Mouse (Mus musculus) kidney, adult 18-20 months (tissue): Measurements from ENCODE around the gene Sorbs1.
A peak's percentile ranks its signal among the peaks of the same experiment; 100 is the strongest.

Experiments
- DNase-seq: peaks from one replicate; pipeline ENCODE4 v3.0.0; 2021

The Sorbs1 gene

DNA sequence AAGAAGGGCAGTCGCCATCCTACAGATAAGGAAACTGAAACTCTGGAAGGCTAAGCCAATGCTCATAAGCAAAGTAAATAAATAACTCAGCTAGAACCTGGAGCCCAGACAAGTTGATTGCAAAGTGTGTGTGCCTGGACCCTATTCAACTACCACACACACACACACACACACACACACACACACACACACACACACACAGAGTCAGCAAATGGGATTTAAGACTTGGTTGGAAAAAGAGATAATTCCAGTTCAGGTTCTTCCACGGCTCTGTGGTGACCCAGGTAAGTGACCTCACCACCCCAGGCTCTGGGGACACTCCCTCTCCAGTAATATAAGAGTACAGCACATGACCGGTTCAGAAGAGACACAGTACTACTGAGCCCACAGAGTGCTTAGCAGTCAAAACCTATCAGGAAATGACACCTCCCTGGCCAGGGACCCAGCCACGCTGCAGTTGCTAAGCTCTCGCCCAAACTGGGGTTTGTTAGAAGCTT lies 36.1 kb downstream of the Sorbs1 start:
- DNase-seq = peak; percentile 61

DNA sequence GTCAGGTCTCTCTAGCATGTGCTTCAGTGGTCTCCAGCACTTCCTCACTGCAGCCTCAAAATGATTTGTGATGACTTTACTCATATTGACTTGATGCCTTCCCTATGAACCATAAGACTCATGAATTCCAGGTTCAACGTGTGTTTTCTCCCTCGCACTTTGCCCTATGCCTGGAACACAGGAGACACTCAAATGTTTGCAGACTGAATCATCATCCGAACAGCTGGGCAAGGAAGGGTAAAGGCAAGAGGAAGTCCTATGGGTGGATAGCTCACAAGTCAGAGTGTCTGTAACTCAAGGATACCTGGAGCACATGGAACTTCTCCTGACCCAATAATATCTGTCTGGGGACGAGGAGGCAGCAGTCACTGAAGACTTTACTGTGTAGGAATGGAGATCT lies 37.1 kb downstream of the Sorbs1 start:
- no peak for DNase-seq

DNA sequence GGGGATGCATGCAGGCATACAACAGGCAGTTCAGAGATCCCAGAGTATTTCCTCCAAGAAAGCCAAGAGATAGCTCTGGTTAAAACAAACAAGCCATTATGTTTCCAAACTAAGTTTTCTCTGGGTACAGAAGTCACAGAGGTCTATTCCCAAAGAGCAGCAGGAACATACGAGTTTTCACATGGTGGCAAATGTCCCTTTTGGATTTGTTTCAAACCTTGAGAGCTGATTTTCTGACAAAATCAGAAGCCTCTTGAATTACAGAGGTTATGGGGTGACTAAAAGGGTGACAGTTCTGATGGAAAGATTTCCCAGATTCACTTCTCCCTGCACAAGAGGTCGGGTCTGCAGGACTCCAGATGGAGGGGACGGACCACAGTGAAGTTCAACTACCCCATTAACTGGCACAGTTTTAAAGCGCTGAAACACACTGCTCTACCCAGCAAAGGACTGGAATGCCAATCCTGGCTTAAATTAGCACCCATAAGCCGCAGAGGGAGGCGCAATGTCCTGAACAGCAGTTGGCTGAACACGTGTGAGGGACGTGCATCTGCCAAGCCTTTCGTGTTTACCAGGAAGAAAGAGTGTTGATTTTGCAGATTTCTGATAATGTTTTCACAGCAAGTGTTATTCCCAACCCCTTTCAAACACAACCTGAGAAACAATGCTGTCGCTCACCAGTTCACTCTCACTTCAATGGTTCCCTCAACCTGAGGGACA lies 41.9 kb downstream of the Sorbs1 start:
- no peak for DNase-seq

DNA sequence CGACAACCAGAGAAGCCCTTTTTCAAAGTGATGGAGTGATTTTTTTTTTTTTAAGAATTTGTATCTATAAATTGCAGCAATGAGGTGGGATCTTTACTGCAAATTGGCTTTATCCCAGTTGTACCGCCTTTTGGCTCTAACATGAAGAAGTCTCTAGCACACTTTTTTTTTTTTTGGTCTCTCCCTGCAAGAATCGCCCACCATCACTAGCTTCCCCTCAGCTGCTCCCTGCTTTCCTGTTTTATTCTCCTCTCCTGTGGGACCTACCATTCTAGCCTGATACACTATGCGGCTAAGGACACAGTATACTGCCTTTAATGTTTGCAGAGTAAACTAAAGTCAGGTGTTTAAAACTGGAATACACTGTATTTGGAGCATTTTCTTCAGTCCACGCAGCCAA lies 43.8 kb downstream of the Sorbs1 start:
- no peak for DNase-seq

DNA sequence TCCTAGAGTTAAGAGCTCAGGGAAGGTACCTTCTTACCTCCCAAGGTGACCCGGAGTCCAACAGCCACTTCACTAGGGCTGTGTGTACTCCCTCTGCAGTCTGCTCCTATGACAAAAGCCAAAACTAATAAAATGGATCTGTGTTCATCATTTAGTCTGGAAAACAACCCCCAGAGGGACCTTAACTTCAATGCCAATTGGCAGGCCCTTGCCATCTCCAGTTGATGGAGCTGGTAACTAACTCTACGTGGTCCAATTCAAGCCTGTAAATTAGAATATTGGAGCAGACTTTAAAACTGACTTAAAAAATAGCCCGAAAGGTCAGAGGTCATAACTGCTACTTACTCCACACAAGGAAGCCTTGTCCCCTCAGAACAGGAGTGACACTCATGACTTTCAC lies 45.3 kb downstream of the Sorbs1 start:
- no peak for DNase-seq

DNA sequence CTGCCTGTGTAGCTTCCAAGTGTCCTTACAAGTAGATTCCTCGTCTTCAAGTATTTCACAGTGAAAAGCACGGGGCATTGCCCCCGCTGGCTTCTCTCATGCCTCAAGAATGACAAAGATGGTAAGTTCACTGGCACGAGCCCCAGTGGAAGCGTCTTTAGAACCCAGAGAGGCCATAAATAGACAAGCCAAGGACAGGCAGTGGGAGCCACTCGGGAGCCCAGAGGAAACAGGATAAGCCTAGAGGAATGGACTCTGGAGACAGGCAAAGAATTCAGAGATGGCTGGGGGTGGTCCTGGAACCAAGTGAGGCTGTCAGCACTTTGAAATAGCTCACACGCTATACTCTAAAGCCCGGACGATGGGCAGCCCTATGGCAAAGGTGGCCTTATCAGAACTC lies 45.8 kb downstream of the Sorbs1 start:
- DNase-seq = no peak

DNA sequence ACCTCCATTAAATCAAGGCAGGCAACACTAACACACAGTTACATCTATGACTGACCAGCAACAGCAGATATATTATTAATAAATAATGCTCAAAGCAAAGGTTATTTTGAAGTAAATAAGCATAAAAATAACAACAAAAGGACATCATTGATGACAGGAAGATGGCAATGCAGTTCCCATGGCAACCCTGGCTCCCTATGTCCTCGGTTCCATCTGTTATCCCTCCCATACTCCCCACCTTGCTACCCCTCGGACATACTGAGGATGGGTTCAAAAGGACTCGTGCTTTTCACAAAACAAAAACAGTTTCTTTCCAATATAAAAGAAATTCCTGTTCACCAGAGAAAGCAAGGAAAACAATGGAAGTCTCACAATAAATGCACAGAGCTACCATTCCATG lies 48.2 kb downstream of the Sorbs1 start:
- DNase-seq = no peak

DNA sequence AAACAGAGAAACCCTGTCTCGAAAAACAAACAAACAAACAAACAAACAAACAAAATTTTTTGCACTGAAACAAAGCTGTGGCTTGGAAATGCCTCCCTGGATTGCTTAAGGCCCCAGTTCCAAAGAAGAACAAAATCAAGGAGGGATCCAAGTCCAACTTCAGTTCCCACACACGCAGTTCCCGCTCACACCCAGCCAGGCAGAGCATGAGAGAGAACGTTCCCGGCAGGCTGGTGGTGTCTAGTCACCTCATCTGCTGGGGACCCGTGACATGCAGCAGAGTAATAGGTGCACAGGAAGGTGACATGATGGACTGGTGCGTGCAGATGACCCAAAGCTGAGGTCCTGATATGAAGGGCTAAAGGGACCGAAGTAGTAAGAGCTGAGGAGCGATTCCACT lies 49.2 kb downstream of the Sorbs1 start:
- peak; percentile 13 for DNase-seq

DNA sequence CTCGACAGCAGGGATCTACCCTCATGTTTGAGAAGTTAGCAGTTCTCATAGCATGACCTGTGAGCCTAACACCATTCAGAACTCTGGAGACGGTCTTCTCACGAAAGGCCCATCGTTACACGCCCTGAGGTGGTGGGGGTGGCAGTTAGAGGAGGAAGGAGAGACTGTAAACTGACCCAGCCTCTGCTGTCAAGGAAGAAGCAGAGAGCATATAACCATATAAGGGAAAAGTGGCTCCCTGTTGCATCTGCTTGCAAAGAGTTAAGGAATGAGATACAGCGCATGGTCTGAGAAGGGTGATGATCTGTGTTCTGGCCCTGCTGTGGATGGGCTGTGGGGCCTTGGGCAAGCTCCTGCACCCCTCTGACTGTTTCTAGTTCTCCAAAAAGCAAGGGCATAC lies 50.7 kb downstream of the Sorbs1 start:
- no peak for DNase-seq

DNA sequence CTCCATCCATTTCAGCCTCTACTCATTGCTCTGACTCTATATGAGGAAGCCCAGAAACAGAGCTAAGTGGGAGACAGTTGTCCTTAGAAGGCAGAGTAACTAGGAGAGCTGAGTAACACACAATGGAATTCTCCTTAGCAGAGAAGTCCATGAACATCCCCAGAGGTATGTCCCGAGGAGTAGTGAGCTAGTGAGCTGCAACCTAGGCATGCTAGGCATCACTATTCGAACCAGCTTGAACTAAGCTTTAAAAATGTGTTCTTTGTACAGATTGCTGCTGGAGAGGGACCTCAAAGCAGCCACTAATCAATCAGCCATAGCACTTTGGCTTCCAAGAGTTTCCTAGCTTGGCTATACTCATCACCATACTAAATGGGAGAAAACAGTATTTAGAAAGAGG lies 51.1 kb downstream of the Sorbs1 start:
- DNase-seq = no peak

DNA sequence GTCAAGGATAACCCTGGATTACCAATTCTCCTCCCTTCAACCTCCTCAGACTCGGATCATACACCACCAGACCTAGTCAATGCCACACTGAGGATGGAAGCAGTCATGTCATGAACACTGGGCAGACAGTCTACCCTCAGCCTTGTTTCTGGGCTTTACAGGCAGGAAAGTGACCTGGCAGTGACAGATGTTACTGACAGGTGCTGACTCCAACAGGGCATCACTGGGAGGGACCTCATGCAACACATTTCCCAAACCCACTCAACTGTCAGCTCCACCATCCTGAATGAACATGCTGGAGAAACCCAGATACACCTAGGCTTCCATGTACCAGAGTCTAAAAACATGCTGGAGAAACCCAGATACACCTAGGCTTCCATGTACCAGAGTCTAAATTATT lies 51.9 kb downstream of the Sorbs1 start:
- DNase-seq = no peak

DNA sequence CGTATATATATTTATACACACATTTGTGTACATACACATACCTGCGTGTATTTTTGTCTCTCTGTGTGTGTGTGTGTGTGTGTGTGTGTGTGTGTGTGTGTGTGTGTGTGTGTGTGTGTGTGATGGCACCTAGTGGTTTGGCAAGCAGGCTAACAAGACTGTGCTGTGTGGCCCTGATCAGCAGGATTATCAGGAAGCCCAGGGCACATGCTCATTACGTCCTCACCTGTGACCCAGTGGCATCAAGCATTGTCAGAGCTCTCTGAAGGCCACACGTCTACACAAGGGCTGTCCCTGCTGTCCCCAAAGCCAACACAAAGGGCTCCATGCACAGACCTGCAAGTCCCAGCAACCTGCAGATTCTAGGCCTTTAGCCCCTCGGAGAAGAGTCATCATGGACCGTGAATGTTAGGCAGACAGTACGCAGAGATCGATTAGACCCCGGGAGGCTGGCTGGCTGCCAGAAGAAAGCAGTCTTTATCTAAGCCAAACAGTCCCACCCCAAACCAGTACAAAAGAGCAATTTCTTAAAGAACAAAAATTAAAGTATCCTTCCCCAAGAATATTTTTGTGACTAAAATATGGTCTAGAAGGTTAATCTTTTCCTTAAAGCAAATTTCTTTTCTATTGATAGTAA lies 52.6 kb downstream of the Sorbs1 start:
- no peak for DNase-seq

DNA sequence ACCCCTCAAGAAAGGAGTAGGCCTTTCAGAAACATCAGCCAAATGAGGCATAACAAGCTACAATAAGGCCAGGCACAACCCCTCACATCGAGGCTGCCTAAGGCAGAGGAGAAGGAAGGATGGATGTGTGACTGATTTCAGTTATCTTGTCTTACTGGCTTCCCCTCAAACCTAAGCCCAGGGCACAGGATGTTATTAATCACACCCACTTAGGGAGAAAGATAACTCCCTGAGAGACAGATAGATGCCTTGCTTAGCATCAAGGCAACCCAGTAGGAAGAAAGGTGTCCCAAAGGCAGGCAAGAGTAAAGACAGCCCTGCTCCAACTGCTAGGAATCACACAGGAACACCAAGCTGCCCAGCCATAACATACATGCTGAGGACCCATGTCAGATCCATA lies 54.2 kb downstream of the Sorbs1 start:
- no peak for DNase-seq

DNA sequence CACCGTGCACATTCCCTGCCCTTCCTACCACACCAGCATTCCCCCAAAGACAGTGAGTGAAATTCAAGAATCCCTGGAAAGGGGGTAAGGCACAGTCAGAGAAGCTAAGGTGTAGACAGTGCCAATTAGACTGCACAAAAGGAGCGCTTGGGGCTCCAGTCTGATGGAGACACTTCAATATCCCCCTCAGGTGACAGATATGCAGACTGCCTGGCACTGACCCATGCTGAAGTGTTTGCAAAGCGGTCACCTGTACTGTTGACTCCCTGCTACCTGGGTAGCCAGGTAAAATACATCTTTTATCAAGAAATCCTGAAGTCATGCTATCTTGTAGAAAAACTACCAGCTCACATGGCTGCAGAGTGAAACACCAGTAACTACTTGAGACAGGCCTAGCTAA lies 54.8 kb downstream of the Sorbs1 start:
- no peak for DNase-seq

DNA sequence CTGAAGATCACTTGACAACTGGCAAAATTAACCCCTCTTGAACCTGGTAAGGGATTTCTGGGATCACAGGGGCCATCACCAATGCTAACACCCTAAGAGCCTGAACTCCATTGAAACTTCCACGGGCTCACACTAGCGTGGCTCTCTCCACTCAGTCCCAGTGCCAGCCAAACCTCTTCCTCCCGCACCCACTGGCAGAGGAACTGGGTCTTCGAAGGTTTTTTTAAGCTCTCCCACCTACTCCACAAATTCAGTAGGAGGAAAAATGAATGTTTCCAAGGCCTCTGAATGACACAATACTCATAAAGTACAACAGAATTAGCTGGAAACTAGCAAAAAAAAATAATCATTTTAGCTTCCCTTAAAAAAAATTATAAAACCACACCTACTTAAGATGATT lies 58.3 kb downstream of the Sorbs1 start:
- DNase-seq = no peak

DNA sequence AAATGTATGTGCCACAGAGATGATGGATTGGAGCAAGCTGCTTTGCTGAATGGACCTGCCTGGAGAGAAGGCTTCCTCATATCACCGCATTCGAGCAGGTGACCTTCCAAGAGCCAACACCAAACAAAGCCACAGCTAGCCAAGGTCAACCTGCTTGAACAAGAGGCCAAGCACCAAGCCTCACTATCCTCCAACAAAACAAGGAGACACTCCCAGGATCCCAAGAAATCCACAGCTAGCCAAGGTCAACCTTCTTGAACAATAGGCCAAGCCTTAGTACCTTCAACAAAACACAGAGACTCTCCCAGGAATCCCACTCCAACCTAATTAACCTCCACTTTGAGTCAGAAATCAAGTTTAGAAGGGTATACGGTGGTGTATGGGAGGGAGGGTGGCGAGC lies 59.5 kb downstream of the Sorbs1 start:
- DNase-seq = no peak

DNA sequence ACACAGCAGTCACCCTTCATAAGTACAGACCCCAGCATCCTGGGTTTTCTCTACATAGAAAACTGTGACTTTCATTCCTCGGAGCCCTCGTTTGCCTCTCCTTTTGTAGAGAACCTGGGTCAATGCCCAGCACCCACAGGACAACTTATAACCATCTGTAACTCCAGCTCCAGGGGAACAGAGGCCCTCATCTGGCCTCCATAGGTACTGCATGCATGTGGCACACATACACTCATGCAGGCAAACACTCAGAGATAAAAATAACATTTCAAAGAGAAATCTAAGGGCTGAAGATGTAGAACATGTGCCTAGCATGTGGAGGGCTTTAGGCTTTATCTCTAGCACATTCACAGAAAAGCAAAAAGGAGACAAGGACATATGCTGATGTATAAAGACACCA lies 61.4 kb downstream of the Sorbs1 start:
- no peak for DNase-seq

DNA sequence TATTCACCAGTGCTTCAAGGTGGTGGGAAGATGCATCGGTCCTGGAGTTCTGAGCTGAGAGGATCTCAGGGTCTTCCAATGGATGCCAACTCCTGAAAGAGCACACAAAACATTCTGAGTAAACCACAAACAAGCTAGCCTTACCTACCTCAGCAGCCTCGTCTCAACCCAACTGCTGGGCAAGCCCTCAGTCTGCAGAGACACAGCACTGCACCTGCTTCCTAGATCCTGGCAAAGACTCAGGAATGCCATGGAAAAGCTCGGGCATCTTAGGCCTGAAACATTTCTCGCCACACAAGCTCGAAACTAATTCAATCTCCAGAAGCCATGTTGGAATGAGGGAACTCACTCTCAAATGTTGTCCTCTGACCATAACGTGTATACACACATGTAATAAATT lies 62.3 kb downstream of the Sorbs1 start:
- DNase-seq = no peak

DNA sequence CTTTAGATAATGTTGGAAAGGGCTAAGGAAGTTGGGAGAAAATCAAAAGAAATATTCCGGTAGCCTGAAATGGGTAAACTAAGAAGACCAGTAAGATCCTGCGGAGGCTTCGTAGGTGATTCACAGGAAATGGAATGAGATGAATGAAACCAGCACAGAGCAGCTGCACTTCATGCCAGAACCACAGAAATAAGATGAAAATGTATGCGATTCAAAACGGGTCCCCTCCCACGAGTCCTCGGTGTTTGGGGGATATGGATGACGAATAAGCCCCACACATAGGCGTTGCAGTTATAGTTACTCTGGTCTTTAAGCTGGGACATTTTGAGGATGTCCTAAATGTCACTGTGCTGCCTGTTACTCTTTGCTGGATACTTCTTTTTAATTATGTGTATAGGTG lies 67.1 kb downstream of the Sorbs1 start:
- no peak for DNase-seq

DNA sequence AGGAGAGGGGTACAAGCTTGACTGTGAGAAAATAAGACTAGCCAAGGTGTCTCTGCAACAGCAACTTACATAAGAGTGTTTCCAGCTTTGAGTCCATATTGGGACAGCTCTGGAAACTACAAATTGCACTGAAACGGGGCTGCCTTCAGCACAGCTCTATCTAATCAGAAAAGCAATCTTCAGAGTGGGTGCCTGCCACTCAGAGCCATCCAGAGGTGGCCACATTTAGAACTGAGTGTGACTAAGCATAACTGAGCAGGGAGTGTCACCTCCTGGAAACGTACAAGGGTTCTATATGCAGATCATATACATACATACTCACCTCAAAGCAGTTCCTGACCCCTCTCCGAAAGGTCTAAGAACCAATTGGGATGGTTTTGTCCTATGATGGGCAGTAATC lies 71.2 kb downstream of the Sorbs1 start:
- no peak for DNase-seq

DNA sequence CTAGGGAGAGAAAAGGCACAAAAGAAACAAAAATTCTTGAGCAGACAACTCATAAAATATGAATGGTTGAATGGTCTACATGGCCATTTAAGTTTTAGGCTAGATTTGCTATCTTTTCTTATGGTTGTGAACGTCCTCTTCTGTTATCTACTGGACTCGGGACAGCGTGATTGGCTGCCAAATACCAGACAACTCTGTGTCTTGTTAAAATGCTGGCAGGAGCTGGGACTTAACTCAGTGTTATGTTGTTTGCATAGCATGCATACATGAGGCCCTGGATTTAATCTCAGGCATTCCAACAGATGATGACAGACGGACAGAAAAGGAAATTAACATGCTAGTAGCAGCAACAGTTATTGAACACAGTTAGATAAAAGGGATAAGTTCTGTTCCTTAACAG lies 72.6 kb downstream of the Sorbs1 start:
- DNase-seq = no peak

DNA sequence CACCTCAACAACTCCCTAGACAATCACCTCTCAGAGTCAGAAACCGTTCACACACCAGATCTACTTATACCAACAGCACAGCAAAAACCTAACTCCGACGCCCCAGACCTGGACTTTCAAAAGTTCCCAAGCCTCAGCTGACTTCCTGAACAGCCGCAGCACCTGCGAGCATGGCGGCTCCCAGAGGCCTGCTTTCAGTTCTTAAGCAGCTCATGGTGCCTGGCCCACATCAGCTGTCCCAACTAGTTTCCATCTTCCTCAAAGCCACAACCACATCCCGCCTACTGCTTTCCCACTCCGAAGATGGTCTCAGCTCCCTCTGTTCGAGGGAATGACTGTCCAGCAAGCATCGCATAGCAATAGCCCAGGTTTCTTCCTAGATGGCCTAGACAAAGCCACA lies 74.7 kb downstream of the Sorbs1 start:
- DNase-seq = no peak

DNA sequence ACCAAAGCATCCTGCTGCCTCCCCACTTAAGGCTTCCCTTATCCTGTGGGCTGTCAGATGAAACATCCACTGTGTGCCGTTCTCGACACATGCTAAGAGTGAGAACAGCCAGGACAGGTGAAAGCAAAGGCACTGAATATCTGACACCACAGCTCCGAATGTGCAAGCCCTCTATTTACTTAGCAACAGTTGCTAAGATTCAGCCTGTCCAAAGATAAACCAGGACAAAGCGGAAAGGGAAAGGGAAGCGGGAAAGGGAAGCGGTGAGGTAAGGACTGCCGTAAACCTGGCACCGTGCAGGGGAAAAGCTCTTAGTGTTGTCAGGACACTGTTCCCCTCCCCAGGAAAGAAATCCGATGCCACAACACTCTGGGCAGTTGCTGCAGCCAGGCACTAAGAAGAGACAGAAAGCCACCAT lies 75.9 kb downstream of the Sorbs1 start:
- DNase-seq = peak; percentile 29

DNA sequence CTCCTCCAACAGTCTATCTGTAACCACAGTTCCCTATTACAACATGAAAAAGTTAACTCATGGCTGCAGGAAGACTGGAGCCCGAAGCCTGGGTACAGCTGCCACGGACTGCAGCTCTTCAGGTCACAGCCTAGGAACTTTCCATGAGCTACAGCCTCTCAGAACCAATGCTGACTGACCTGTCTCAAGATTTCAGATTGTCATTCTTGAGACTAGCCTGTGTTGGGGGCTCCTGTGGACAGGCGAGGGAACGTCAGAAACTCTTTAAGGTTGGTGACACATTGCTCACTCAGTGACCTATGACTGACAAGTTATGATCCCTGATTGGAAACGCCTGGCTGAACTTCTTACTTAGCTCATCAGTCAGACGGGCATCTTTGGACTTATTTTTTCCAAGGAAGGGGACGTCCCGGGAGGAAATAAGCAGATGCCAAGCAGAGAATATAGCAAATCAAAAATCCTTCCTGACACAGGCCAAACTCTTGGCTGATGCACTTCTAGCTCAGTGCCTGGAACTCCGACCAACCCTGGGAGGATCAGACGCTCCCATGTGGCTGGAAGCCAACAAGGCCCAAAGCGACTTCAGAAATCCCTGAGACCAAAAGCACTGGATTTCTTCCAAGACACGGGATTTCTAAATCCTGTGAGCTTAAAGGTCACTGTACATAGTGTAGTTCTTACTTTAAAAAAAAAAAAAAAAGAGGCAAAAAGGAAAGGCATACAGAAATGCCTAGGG lies 76.9 kb downstream of the Sorbs1 start:
- DNase-seq = peak; percentile 78
